Mouse (Mus musculus): ENCODE results near the gene Lgals2. TPM values are rescaled to one million over a fixed set of nuclear protein-coding genes. Genes with fewer than 3 reads are reported as not detected.

Lgals2 gene
- polyA plus RNA-seq, 1 experiment from 2014 or later, result 15.8 TPM

Small RNAs within 50 kb of the gene (microRNA-seq; reads per million reads assigned to microRNA genes)
- 0.98 reads per million for gene Mir6955

Other genes with a start within 250 kb of the Lgals2 start
- not detected in 2 replicates for gene Elfn2, start 136.8 kb downstream of the Lgals2 start, polyA plus RNA-seq (2015; fragmentation: Nextera tagmentation; extraction: Ambion mirVana)
- gene Mfng, start 82.1 kb downstream of the Lgals2 start, polyA plus RNA-seq (2015; fragmentation: Nextera tagmentation; extraction: Ambion mirVana), result 4.5 and 5.4 TPM in 2 replicates
- gene Card10, start 52.5 kb downstream of the Lgals2 start, polyA plus RNA-seq (2015; fragmentation: Nextera tagmentation; extraction: Ambion mirVana), result 1.8 and 2.1 TPM in 2 replicates
- 12.1 and 13.1 TPM in 2 replicates for gene Cdc42ep1, start 12.9 kb downstream of the Lgals2 start, polyA plus RNA-seq (2015; fragmentation: Nextera tagmentation; extraction: Ambion mirVana)
- 18.6 and 19.6 TPM in 2 replicates for gene Gga1, start 21.7 kb upstream of the Lgals2 start, polyA plus RNA-seq (2015; fragmentation: Nextera tagmentation; extraction: Ambion mirVana)
- gene Gm49510, start 44.1 kb upstream of the Lgals2 start, polyA plus RNA-seq (2015; fragmentation: Nextera tagmentation; extraction: Ambion mirVana), result 0.18 and 0.22 TPM in 2 replicates
- gene Sh3bp1, start 44.2 kb upstream of the Lgals2 start, polyA plus RNA-seq (2015; fragmentation: Nextera tagmentation; extraction: Ambion mirVana), result 13.1 and 14.2 TPM in 2 replicates
- gene Pdxp, start 58.4 kb upstream of the Lgals2 start, polyA plus RNA-seq (2015; fragmentation: Nextera tagmentation; extraction: Ambion mirVana), result 2.7 and 3.1 TPM in 2 replicates
- gene Lgals1, start 71.2 kb upstream of the Lgals2 start, polyA plus RNA-seq (2015; fragmentation: Nextera tagmentation; extraction: Ambion mirVana), result 295 and 318 TPM in 2 replicates
- gene Nol12, start 79.4 kb upstream of the Lgals2 start, polyA plus RNA-seq (2015; fragmentation: Nextera tagmentation; extraction: Ambion mirVana), result 24.0 and 25.1 TPM in 2 replicates
- gene Triobp, start 92.2 kb upstream of the Lgals2 start, polyA plus RNA-seq (2015; fragmentation: Nextera tagmentation; extraction: Ambion mirVana), result 18.0 and 20.8 TPM in 2 replicates
- gene H1f0, start 172.9 kb upstream of the Lgals2 start, polyA plus RNA-seq (2015; fragmentation: Nextera tagmentation; extraction: Ambion mirVana), result 134 and 136 TPM in 2 replicates
- 0.20 TPM in 1 of 2 replicates, not detected in the other for gene Galr3, start 186.4 kb upstream of the Lgals2 start, polyA plus RNA-seq (2015; fragmentation: Nextera tagmentation; extraction: Ambion mirVana)
- 36.7 and 40.9 TPM in 2 replicates for gene Ankrd54, start 207.4 kb upstream of the Lgals2 start, polyA plus RNA-seq (2015; fragmentation: Nextera tagmentation; extraction: Ambion mirVana)
- 107 and 109 TPM in 2 replicates for gene Eif3l, start 219.7 kb upstream of the Lgals2 start, polyA plus RNA-seq (2015; fragmentation: Nextera tagmentation; extraction: Ambion mirVana)